Mouse (Mus musculus) limb, embryonic 11.5 days (tissue): Measurements from ENCODE around the gene S1pr3. TPM values are rescaled to one million over a fixed set of nuclear protein-coding genes. Genes with fewer than 3 reads are reported as not detected.

Experiments
- ATAC-seq: fragments of 200-750 bp; cut with Nextera tagmentation; 2 replicates; pipeline ENCODE4 v1.8.0; 2017; ENCODE audit warnings: low read depth; ENCODE audit not compliant: insufficient number of reproducible peaks, low FRiP score, low TSS enrichment
- DNase-seq: peaks from one replicate; pipeline ENCODE4 v3.0.0-alpha.2; 2015; ENCODE audit warnings: low spot score
- H3K27ac ChIP-seq: fragments of 300-500 bp; sonication (generic); replicated peaks from 2 replicates; pipeline ENCODE4 v1.5.1; 2014; ENCODE audit warnings: low read depth, mild to moderate bottlenecking, low read length
- H3K27me3 ChIP-seq: fragments of 300-500 bp; sonication (generic); 2 replicates; pipeline ENCODE4 v1.6.1; 2014; ENCODE audit warnings: mild to moderate bottlenecking, low read length, mixed read lengths; ENCODE audit not compliant: control insufficient read depth, insufficient read depth
- H3K36me3 ChIP-seq: fragments of 300-500 bp; sonication (generic); 2 replicates; pipeline ENCODE4 v1.6.1; 2014; ENCODE audit warnings: mild to moderate bottlenecking, low read length, moderate library complexity, mixed read lengths; ENCODE audit not compliant: control insufficient read depth, insufficient read depth
- H3K4me1 ChIP-seq: fragments of 300-500 bp; sonication (generic); 2 replicates; pipeline ENCODE4 v1.6.1; 2014; ENCODE audit warnings: low read length, mixed read lengths; ENCODE audit not compliant: control insufficient read depth, insufficient read depth
- H3K4me2 ChIP-seq: fragments of 300-500 bp; sonication (generic); 2 replicates; pipeline ENCODE4 v1.6.1; 2014; ENCODE audit warnings: low read depth, mild to moderate bottlenecking, moderate library complexity; ENCODE audit not compliant: severe bottlenecking
- H3K4me3 ChIP-seq: fragments of 300-500 bp; sonication (generic); 2 replicates; pipeline ENCODE4 v1.5.1; 2014; ENCODE audit warnings: low read depth, low read length
- H3K9ac ChIP-seq: fragments of 300-500 bp; sonication (generic); 2 replicates; pipeline ENCODE4 v1.6.1; 2014; ENCODE audit warnings: mild to moderate bottlenecking, low read length
- H3K9me3 ChIP-seq: fragments of 300-500 bp; sonication (generic); 2 replicates; pipeline ENCODE4 v1.6.1; 2016; ENCODE audit warnings: low read length; ENCODE audit not compliant: control insufficient read depth
- WGBS: fragments of 180-500 bp; shearing (Covaris S2); extraction: QIAGEN DNeasy Blood & Tissue Kit; methylation state at CpG from one replicate; pipeline ENCODE4 v1.1.7; 2014; 5-methylcytosine and 5-hydroxymethylcytosine counted together
- polyA plus RNA-seq: library from polyadenylated mRNA; unstranded; fragments of >200 nt; fragmentation: Nextera tagmentation; extraction: Ambion mirVana; gene quantifications from 2 replicates; pipeline ENCODE4 v1.2.1, GENCODE M21; 2014

S1pr3 gene
- polyA plus RNA-seq, 1 experiment from 2014 or later = 126 TPM

GRCm38 (mm10) chr13:51374026-51374807 lies 34.2 kb upstream of the S1pr3 start:
- Histone ChIP-seq H3K4me1 (peaks cover 14% of the 10 kb centered on the region), H3K9ac (no peak overlapping the region), H3K4me3 (no peak overlapping the region), H3K9me3 (no peaks in the 10 kb centered on the region), H3K4me2 (no peak overlapping the region), H3K36me3 (no peaks in the 10 kb centered on the region), H3K27ac (no peak overlapping the region), H3K27me3 (no peaks in the 10 kb centered on the region)
- ATAC-seq (no peak), DNase-seq (no peak)
- WGBS = 84% methylated on average over 21 of the region's 21 CpGs

GRCm38 (mm10) chr13:51378126-51378525 lies 30.3 kb upstream of the S1pr3 start:
- no peak overlapping the region for H3K4me2 ChIP-seq
- 35% methylated on average over 4 of the region's 4 CpGs for WGBS
- H3K9ac ChIP-seq = no peak overlapping the region
- no peak overlapping the region for H3K4me3 ChIP-seq
- ATAC-seq (0 out of 2 replicates have a peak, but pooled peaks have one; percentile 20), DNase-seq (peak; percentile 68)
- H3K27me3 ChIP-seq = no peaks in the 10 kb centered on the region
- peaks cover 27% of the 10 kb centered on the region for H3K4me1 ChIP-seq
- H3K9me3 ChIP-seq = no peaks in the 10 kb centered on the region
- H3K36me3 ChIP-seq = no peaks in the 10 kb centered on the region; the same call in 1 of the 2 replicates
- H3K27ac ChIP-seq = 0 out of 2 replicates have a peak overlapping the region, but pooled peaks have one; percentile 23

- ATAC-seq = peak; percentile 26; the same call in 1 of the 2 replicates
- H3K27ac ChIP-seq = peak overlapping the region; percentile 70
- peak overlapping the region; percentile 43; the same call in 1 of the 2 replicates for H3K9ac ChIP-seq
- 5% methylated on average over 6 of the region's 6 CpGs for WGBS
- DNase-seq = peak; percentile 85
- no peaks in the 10 kb centered on the region; the same call in 1 of the 2 replicates for H3K36me3 ChIP-seq
- H3K4me3 ChIP-seq = no peak overlapping the region
- peaks cover 27% of the 10 kb centered on the region for H3K4me1 ChIP-seq
- H3K9me3 ChIP-seq = no peaks in the 10 kb centered on the region
- no peaks in the 10 kb centered on the region for H3K27me3 ChIP-seq
- no peak overlapping the region for H3K4me2 ChIP-seq
Observed at GRCm38 (mm10) chr13:51379596-51379995, 28.8 kb upstream of the S1pr3 start.

GRCm38 (mm10) chr13:51381498-51381897 lies 26.9 kb upstream of the S1pr3 start:
- Histone ChIP-seq H3K36me3 (no peaks in the 10 kb centered on the region; the same call in 1 of the 2 replicates), H3K9ac (no peak overlapping the region), H3K4me3 (no peak overlapping the region), H3K9me3 (no peaks in the 10 kb centered on the region), H3K27me3 (no peaks in the 10 kb centered on the region), H3K4me2 (no peak overlapping the region), H3K27ac (no peak overlapping the region), H3K4me1 (peaks cover 30% of the 10 kb centered on the region)
- WGBS = 88% methylated on average over 6 of the region's 6 CpGs
- no peak for DNase-seq
- ATAC-seq = no peak

- Histone ChIP-seq H3K9me3 (no peaks in the 10 kb centered on the region), H3K9ac (no peak overlapping the region), H3K4me2 (no peak overlapping the region), H3K4me3 (no peak overlapping the region), H3K27ac (no peak overlapping the region), H3K27me3 (no peaks in the 10 kb centered on the region), H3K36me3 (no peaks in the 10 kb centered on the region; the same call in 1 of the 2 replicates), H3K4me1 (peaks cover 15% of the 10 kb centered on the region; the same call in 1 of the 2 replicates)
- WGBS = 92% methylated on average over 2 of the region's 2 CpGs
- DNase-seq = no peak
- no peak for ATAC-seq
Observed at GRCm38 (mm10) chr13:51384899-51385298, 23.5 kb upstream of the S1pr3 start.

GRCm38 (mm10) chr13:51387908-51388307 lies 20.5 kb upstream of the S1pr3 start:
- H3K27ac ChIP-seq = no peak overlapping the region
- no peak overlapping the region for H3K9ac ChIP-seq
- H3K4me2 ChIP-seq = no peak overlapping the region
- H3K9me3 ChIP-seq = no peaks in the 10 kb centered on the region
- H3K27me3 ChIP-seq = no peaks in the 10 kb centered on the region
- WGBS = 62% methylated on average over 4 of the region's 4 CpGs
- H3K4me1 ChIP-seq = peaks cover 16% of the 10 kb centered on the region
- ATAC-seq = no peak
- DNase-seq = no peak
- no peaks in the 10 kb centered on the region for H3K36me3 ChIP-seq
- no peak overlapping the region for H3K4me3 ChIP-seq

- Histone ChIP-seq H3K36me3 (no peaks in the 10 kb centered on the region), H3K27ac (no peak overlapping the region), H3K9ac (no peak overlapping the region), H3K4me1 (peaks cover 16% of the 10 kb centered on the region), H3K27me3 (no peaks in the 10 kb centered on the region), H3K9me3 (no peaks in the 10 kb centered on the region), H3K4me3 (no peak overlapping the region), H3K4me2 (no peak overlapping the region)
- no peak for ATAC-seq
- DNase-seq = no peak
- WGBS = 47% methylated on average over 4 of the region's 4 CpGs
Observed at GRCm38 (mm10) chr13:51390398-51390797, 18.0 kb upstream of the S1pr3 start.

GRCm38 (mm10) chr13:51391359-51391916 lies 17.0 kb upstream of the S1pr3 start:
- no peak overlapping the region for H3K4me2 ChIP-seq
- WGBS = 88% methylated on average over 6 of the region's 6 CpGs
- no peaks in the 10 kb centered on the region for H3K27me3 ChIP-seq
- no peak overlapping the region for H3K27ac ChIP-seq
- no peaks in the 10 kb centered on the region for H3K9me3 ChIP-seq
- no peak overlapping the region for H3K4me3 ChIP-seq
- no peak for ATAC-seq
- peaks cover 14% of the 10 kb centered on the region for H3K4me1 ChIP-seq
- H3K9ac ChIP-seq = no peak overlapping the region
- no peak for DNase-seq
- H3K36me3 ChIP-seq = no peaks in the 10 kb centered on the region
